Mouse (Mus musculus): Measurements from ENCODE around the gene Rasgef1b. TPM values are rescaled to one million over a fixed set of nuclear protein-coding genes. Genes with fewer than 3 reads are reported as not detected.

The Rasgef1b gene
- total RNA-seq, 2 experiments from 2014 or later = 11.9 to 15.1 TPM

DNA sequence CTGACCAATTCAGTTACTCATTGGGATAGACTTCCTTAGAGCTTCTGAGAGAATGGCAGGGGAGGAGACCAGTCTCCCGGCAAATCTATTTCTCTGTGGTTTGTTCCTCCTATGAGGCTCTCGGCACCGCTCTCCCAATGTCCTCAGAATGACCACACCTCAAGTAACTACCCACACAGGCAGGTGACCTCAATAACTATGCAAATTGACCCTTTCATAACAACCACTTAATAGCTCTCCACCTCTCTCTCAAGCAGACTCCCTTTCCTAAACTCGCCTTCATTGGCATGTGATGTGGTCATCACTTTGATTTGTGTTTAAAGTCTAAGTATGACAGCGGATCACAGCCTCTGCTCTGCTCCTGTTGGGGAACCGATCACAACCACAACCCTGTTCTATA is 281.4 kb downstream of the Rasgef1b start:
- DNase-seq = no peak

DNA sequence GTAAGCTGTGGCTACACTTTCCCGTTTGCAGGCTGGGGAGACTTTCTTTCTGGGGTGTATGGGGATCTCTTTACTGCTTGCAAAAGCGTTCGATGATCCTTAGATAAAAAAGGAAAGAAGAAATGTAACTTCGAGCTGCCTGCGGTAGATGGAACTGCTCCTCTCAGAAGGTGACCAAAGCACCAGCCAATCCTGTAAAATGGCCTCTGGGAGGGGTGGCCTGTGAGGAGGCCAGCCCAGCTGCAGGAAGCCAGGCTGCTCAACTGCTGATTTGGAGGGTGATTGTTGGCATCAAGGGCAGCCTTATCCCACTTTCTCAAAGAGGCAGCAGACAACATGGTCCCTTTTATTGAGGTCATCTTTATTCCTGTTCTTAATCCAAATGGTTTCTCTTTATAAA is 283.6 kb downstream of the Rasgef1b start:
- DNase-seq = no peak

DNA sequence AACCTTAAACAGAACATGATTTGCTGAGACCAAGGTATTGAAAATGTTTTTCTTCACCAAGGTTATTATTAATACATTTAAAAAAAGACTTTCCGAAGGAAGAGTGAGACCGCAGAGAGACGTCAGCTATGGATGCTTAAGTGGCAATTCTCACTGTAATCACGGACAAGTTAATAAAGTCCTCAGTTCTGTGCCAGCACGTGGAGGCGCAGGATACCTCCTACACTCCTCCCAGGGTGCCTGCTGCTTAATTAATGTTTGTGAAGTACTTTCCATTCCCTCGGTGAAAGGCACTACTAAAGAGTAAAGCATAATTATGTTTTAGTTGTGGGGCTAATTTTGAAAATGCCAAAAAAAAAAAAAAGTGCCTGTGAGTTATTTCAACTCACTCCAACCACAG is 284.1 kb downstream of the Rasgef1b start:
- no peak for DNase-seq

DNA sequence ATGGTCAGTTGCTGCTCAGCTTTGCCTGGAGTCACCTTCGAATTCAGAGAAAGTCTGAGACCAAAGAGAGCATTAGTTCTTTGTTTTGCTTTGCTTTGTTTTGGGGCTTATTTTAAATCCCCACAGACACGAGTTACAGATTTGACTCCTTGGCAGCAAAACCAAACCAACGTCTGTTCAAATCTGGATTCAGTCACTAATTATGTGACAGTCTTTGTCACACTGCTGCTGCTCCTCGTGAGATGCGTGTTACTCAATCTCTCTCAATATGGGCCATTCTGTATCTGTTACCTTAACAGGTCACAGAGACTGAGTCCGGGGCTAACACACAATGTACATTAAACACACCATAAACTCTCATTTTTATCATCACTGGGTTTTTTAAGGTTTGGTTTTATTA is 288.8 kb downstream of the Rasgef1b start:
- DNase-seq = no peak

DNA sequence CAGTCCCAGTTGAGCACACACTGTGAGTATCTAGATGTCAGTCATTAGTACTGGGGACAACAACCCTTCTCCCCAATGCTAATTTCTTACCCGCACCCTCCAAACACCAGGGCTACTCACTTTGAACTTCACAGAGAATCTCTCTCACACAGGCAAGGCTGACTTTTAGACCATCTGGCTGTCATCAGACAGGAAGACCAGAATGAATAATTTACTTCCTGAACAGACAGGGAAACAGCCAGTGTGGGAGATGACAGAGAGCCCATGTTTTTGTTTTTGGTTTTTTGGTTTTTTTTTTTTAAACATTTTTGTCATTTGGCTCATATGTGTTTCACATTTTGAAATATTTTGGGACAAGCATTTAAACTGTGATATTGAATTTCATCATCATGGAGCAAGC is 290.3 kb downstream of the Rasgef1b start:
- no peak for DNase-seq

DNA sequence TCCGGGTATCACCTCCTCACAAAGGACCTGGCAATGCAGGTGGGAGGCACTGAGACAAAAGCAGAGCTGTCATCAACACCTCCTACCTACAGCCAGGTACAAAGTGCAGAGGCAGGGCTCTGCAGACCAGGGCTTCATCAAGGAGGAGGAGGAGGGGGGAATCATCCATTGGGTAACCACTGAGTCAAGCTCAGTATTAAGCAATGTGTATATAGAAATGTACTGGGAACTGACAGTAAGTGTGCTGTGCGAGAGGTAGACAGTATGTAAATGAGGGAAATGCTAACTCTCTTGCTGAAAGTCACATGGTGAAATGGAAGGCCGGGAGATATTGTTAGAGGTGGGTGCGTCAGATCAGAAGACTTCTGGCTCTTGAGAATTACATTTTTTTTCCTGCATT is 294.6 kb downstream of the Rasgef1b start:
- DNase-seq = no peak

DNA sequence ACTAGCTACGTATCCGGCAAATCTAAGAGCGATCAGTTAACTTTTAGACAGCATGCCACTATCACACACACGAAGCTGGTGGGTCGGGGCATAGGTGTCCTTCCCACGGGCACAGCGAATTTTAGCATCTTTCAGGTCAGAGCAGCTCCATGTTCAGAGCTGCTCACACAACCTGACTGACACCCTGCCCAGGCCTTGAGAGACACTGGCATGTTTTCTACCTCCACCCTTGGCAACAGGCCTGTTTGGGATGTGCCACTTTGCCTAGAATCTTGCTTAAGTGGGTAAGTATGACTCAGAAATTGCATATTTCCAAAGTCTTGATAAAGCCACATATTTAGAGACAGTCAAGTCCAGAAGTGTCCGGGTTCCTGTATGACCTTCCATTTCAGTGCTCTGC is 296.4 kb downstream of the Rasgef1b start:
- peak; percentile 57 to 80 for DNase-seq

DNA sequence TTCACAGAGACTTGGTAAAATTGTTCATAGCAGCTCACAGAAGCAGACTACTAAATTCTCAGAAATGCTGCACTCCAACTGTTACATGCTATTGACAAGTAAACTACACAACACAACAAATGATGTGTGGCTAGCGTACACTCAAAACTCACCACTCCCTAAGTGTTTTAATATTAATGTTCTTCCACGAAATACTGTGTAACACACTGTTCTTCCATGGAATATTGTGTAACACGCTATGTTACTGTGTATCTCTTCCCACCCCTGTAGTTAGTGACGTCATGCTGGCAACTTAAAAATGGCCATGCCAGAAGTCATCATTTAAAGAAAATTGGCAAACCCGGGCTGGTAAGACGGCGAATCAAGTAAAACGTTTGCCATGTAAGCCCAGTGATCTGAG is 299.6 kb downstream of the Rasgef1b start:
- DNase-seq = no peak

DNA sequence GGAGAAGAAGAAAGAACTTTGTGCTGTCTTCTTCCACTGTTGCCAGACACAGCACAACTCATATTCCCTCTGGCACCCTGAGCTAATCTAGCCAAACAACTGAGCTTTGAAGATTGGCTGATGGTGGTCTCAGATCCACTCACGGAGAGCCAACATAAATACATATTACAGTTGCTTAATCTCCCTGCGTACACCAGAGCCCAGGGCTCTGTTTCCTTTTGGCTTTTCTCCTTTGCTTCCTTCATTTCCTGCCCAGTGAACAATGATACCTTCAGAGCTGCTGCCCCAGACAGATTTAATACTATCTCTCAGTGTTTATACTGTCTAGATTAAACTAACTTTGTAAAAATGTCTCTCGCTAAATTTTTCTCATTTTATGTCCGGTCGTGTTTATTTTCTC is 300.2 kb downstream of the Rasgef1b start:
- no peak for DNase-seq

DNA sequence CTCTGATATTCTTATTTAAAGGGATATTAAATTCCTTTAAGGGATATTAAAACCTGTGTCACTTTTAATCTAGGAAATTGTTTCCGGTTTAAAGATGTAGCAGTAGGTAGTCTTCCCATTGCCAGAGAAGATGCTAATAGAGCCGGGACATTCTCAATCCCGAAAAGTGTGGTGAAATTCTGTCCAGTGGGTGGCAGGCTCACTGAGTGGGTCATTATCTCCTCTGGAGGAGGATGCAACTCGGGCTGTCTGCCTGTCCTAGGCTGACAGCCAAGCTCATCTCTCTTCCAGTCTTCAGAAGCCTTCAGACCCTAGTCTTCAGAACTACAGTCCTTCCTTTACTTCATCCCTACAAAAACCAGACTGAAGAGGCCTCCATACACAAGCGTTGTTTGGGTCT is 305.6 kb downstream of the Rasgef1b start:
- peak in 1 of 2 experiments; percentile 12 for DNase-seq

DNA sequence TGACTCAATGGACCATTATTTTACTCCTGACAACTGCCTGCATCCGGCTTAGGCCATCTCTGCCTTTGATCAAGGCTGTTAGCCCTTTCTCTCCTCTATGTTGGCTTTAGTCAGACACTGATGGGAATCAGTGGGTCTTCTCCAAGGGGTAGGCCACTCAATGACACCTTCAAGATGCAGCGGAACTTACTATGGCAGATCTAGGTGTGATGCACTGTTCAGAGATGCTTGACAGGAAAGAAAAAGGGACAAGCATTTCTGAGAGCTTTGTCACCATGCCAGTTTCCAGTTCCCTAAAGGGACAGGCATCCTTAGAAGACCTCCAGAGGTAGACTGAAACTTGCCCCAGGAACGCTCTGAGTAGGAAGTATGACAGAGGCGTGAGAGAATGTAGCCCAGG is 306.0 kb downstream of the Rasgef1b start:
- DNase-seq = peak; percentile 11 to 20

DNA sequence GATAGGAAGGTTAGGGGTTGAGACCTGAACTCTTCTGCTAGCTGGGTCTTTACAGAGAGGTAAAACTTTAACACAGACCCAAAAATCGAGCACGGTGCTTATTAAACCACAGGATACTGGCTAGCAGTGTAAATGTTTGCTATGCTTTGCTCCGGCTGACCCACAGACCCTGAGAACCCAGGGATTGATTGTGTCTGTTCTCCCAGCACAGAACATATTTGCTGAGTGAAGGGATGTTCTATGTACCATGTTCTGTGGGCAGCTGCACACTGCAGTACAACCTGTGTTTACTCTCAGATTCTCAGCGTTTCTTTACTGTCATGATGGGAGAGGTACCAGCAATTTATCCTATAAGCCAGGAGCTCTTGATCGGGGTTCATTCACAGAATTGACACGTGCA is 306.8 kb downstream of the Rasgef1b start:
- DNase-seq = no peak

DNA sequence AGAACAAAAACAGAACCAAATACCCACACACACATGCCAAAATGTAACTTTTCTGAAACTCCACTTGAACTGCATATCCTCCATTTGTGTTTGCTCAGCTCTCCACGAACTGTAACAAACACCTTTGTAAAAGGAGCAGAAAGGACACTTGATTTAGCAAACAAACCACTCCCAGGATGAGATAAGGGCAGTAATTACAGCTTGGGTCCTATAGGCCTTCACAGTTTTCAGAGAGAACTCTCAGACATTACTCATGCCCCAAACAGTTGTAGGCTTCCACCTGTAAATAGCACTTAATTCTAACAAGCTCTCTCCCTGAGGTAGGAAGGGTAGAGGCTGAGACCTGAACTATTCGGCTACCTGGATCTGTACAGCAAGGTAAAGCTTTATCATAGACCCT is 309.0 kb downstream of the Rasgef1b start:
- no peak for DNase-seq

DNA sequence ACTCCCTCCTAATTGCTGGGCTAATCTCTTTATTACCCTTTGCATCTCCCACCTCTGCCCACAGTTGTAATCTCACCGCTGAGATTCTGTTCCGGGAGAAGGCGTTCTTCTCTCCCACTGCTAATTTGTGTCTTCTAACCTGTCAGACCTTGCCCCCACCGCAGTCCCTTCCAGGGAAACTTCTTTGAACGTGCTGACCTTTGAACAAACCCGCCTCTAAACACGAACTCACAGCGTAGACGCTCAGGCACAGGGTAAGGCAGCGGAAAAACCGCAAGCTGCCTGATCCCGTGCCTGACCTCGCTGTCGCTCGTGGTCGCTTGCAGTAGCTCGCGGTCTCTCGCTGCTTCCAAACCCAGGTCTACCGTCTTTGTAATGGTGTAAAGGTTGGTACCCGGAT is 312.0 kb downstream of the Rasgef1b start:
- no peak for DNase-seq

DNA sequence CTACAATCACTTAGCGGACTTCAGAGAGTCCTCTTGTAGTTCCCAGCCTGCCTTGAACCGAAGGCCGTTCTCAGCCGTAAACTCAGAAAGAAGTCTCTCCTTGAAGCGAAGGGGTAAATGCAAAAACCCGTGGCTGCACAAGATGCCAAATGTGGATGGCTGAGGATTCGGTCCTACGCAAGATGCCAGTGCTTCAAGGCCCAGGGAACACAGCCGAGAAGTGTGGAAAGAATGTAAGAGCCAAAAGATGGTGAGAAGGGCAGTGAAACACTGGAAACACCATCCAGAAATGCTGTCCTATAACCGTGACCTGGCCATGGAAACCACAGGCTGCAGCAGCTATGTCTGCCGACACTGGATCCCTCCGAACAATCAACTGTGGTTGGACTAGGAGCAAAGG is 313.2 kb downstream of the Rasgef1b start:
- no peak for DNase-seq

DNA sequence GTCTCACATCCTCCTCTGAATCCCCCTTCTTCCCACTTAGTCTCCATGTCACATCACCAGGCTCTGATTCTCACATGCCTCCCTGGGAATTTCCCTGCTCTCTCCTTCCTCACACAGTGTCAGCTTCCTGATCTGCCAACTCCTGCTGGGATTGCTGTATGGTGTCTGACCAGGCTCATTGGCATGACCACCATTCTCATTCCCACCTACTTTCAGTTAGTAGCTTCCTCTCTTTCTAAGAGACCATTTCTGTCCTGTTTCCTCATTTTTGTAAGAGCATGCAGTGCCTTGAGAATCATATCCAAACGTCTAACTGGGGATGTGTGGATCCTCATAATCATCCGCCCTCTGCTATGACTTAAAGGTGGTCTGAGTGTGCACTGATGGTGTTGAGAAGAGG is 313.8 kb downstream of the Rasgef1b start:
- no peak for DNase-seq

DNA sequence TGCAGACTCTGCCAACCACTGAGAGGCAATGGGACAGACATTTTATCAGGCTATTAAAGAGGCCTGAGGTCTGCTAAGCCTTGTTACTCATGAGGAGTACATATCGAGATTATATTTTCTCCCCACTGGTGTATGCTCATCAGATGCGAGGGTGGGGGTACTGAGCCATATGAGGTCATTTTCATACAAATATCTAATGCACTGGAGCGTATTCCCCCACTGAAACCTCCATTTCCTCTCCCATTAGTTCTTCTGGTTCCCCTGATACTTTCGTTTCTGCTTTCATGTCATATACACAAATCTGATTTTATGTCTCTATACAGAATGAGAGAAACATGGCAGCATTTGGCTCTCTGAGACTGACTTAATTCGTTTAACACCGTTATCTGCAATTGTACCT is 314.6 kb downstream of the Rasgef1b start:
- no peak for DNase-seq

DNA sequence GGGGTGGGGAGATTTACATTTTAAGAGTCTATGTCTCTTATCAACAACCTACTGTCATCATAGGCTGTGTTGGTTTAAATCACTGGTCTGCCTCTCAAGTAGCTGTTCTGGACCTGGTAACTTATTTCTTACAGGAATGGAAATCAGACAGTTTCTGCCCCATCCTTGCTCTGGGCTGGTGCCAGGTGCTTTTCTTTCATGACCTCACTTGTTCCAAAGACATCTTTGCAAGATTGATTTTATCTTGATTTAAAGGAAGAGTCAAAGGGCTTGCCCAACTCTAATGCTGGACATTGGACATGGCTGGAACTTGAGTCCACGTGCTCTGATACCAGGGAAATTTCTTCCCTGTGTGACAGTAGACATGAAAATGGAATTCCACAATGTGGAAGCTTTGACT is 315.0 kb downstream of the Rasgef1b start:
- DNase-seq = no peak

DNA sequence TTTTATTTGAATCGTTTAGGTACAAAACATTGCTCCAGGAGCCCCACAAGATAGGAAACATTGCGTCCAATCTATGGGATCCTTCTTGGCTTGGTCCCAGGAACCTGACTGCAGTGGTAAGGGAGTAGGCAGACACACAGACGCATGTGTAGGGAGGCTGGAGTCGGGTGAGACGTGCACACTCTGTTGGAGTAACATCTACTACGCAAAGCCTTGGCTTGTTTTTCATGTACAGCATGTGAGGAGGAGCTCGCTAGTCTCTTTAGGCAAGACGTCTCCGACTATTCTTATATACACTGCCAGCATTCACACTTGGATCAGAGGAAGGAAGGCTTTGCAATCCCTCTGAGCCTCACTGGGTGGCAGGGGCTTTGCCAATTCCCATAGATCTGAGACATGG is 315.5 kb downstream of the Rasgef1b start:
- no peak for DNase-seq

DNA sequence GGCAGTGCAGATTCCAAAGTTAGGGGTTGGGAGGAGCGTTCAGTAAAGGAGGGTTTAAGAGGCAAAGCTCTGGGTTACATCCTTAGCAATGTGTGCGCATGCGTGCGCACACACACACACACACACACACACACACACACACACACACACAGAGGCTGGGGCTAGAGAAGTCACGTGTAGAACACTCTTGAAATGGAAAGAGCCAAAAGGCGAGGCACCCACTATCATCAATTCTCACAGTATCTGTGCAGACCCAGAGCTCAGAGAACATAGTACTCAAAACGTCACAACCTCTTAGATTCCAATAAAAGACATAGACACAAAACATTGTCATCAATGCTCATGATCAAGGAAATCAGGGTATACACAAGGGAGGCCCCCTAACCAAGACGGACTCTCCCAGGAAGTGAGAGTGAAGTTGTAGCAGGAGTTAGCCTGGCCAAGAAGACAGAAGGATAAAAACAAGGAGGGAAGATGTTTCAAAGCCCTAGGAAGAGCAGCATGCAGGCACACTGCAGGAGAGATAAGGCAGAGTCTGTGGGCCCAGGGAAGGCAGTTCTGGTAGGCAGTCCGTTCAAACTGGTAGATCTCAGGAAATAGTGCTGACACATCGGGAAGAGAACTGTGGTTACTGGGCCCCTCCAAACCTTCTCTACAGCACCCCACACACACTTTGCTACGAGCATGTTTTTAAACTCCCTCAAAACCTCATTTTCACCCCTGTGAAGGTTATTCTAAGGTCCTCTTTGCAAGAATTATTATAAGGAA is 324.3 kb downstream of the Rasgef1b start:
- no peak for DNase-seq

DNA sequence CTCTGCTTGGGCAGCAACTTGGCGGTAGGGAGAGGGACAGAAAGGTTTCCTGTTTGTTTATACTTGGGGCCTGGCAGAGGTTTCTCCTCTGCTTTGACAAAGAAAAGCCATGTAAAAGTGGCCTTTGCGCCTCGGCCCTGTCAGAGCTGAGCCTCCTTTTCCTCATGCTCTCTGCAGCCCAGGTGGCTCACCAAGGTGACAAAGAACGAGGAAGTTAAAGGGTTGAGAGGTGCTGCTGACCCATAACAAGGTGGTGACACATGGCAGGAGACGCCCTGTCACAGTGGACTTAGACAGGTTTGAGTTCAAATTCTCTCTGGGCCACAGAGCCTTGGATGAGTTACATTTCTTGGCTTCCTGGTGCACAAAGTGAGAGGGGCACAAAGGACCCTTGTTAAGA is 325.5 kb downstream of the Rasgef1b start:
- DNase-seq = no peak

DNA sequence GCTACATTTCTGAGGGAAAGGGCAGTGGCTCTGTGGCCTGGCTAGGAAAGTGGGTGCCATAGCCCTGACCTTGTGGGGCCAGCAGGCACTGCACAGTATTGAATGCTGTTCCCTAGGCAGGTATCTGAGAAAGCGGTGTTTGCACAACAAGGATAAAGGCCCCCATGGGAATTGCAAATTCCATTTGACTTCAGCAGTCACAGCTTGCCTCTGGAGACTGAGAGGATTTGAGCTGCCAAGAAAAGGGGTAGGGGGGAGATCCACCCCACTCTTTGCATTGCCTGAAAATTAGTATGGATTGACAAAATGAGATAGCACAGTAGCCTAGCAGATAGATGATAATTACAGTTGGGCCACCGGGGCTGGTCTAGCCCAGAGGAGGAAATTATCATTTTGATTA is 326.1 kb downstream of the Rasgef1b start:
- DNase-seq = no peak

DNA sequence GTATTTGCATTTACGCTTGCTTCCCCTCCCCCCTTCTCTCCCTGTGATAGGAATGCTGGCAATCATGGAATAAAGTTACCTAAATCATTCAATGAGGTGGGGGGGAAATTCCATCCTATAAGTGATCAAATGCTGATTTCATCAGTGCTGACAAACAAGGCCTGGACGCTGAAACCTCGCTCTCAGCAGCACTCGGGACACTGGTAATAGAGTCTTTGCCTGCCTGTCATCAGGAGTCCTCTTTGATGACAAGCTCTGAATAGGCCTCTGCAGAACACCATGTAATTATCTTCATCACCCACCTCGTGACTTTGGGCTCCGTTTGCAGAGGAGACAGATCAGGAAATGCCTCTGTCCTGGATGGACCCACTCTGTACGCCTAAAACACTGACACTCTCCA is 326.6 kb downstream of the Rasgef1b start:
- no peak for DNase-seq

DNA sequence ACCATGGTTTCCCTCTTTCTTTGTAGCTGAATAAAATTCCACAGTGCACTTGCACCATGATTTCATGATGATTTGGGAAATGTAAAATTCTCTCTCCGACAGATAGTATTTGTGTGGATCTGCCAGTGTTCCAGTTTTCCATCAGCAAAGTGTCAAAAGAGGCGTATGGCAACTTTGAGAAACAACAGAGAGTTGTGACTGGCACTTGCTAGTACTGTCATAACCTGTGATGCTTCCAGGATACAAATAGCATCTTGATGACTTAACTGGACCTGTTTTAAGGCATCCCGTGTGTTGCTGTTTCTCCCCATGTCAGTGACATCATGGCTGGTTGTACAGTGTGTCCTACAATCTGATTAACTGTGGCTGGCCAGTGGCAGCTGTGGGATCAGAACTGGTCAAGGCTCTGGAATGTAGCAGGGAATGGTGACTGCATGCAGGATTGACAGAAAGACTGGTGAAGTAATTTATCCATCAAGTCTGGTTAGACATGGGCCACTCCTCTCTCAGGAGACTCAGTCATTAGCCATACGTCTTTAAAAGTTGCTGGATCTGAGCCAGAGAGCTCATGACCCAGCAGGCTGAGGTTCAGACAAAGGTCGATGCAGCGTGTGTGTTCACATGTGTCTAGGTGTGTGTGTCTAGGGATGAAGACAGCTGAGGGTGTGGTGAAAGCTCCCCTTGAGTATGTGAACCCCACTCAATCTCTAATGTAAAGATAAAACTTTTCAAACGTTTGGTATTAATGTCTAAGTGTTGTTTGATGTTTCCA is 328.8 kb downstream of the Rasgef1b start:
- DNase-seq = no peak
